Mouse (Mus musculus) liver, embryonic 13.5 days (tissue): ENCODE measurements around the gene Spata33. TPM values are rescaled to one million over a fixed set of nuclear protein-coding genes. Genes with fewer than 3 reads are reported as not detected.
"Not testable (repeated sequence)": the region's sequence is repeated elsewhere in the genome, so short reads cannot be mapped to it uniquely, and the experiment has no call there.

ENCODE experiments used
- ATAC-seq: fragments of 200-750 bp; cut with Nextera tagmentation; 2 replicates; pipeline ENCODE4 v1.8.0; 2017; ENCODE audit warnings: low read depth, mild to moderate bottlenecking, moderate number of reproducible peaks, moderate library complexity
- DNase-seq: peaks from one replicate; pipeline ENCODE4 v3.0.0; 2022
- H3K27ac ChIP-seq: fragments of 300-500 bp; sonication (generic); 2 replicates; pipeline ENCODE4 v1.5.1; 2015; ENCODE audit warnings: moderate library complexity, mild to moderate bottlenecking, inconsistent platforms
- H3K27me3 ChIP-seq: fragments of 300-500 bp; sonication (generic); 2 replicates; pipeline ENCODE4 v1.6.1; 2015; ENCODE audit warnings: mild to moderate bottlenecking, inconsistent platforms
- H3K36me3 ChIP-seq: fragments of 300-500 bp; sonication (generic); 2 replicates; pipeline ENCODE4 v1.6.1; 2015; ENCODE audit warnings: mild to moderate bottlenecking, inconsistent platforms
- H3K4me1 ChIP-seq: fragments of 300-500 bp; sonication (generic); replicated peaks from 2 replicates; pipeline ENCODE4 v1.6.1; 2015; ENCODE audit warnings: inconsistent platforms
- H3K4me2 ChIP-seq: fragments of 300-500 bp; sonication (generic); 2 replicates; pipeline ENCODE4 v1.6.1; 2015; ENCODE audit warnings: inconsistent platforms, mild to moderate bottlenecking, moderate library complexity
- H3K4me3 ChIP-seq: fragments of 300-500 bp; sonication (generic); replicated peaks from 2 replicates; pipeline ENCODE4 v1.5.1; 2015; ENCODE audit warnings: mild to moderate bottlenecking, inconsistent platforms
- H3K9ac ChIP-seq: fragments of 300-500 bp; sonication (generic); 2 replicates; pipeline ENCODE4 v1.6.1; 2015; ENCODE audit warnings: mild to moderate bottlenecking, inconsistent platforms
- H3K9me3 ChIP-seq: fragments of 300-500 bp; sonication (generic); replicated peaks from 2 replicates; pipeline ENCODE4 v1.6.1; 2016; ENCODE audit warnings: inconsistent platforms
- WGBS: fragments of 180-500 bp; shearing (Covaris S2); methylation state at CpG from one replicate; pipeline ENCODE4 v1.1.7; 2015; ENCODE audit not compliant: insufficient replicate concordance; 5-methylcytosine and 5-hydroxymethylcytosine counted together
- polyA plus RNA-seq: library from polyadenylated mRNA; unstranded; fragments of >200 nt; fragmentation: Nextera tagmentation; extraction: Ambion mirVana; gene quantifications from 2 replicates; pipeline ENCODE4 v1.2.1, GENCODE M21; 2015

Spata33 gene
- polyA plus RNA-seq, 1 experiment from 2014 or later = 0.37 TPM

DNA sequence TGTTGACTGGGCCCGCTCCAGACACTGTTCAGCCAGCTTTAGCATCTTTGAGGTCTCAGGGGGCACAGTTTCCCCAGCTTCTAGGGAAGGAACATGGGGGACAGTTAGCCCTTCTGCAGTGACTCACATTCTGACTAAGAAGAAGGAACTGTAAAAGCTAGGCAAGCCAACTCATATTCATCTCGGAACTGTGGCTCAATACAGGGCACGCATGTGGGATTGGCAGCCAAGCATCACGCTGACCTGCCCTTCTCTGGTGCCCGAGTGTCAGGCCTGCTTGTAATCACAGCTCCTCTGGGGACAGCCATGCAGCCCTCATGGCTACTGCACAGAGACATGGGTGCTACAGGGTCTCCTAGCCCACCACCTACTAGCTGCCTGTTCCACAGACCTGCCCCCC is 38.3 kb downstream of the Spata33 start:
- DNase-seq (no peak), ATAC-seq (no peak)
- Histone ChIP-seq H3K9ac (no peak overlapping the region), H3K4me3 (no peak overlapping the region), H3K27ac (no peak overlapping the region), H3K27me3 (no peaks in the 10 kb centered on the region), H3K4me1 (peaks cover 24% of the 10 kb centered on the region), H3K4me2 (no peak overlapping the region), H3K9me3 (no peaks in the 10 kb centered on the region), H3K36me3 (peaks cover 52% of the 10 kb centered on the region)
- WGBS = 81% methylated on average over 5 of the region's 5 CpGs

DNA sequence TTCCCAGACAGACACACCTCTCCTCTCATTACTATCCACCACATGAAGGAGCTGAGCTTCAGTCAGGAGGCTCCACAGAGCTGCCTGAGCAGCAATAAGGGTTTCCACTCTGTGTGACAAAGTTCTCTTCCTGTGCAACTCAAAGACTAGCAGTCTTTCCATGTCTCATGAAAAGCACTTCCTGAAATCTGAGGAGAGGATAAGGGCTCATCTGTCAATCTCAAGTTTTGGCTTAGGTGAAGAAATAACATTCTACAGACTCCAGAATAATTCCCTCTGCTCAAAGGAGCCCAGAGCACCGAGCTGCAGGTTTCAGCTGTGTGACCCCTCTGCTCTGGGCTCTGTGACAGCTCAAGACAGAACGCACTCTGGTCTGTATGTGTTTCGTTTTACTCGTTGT is 40.3 kb downstream of the Spata33 start:
- DNase-seq (no peak), ATAC-seq (no peak)
- Histone ChIP-seq H3K4me2 (peak overlapping the region; percentile 96), H3K36me3 (peaks cover 54% of the 10 kb centered on the region), H3K27ac (peak overlapping the region; percentile 36; the same call in 1 of the 2 replicates), H3K27me3 (no peaks in the 10 kb centered on the region), H3K4me3 (peak overlapping the region; percentile 97), H3K9me3 (no peaks in the 10 kb centered on the region), H3K4me1 (peaks cover 28% of the 10 kb centered on the region), H3K9ac (peak overlapping the region; percentile 97)
- WGBS = 50% methylated on average over 4 of the region's 4 CpGs

DNA sequence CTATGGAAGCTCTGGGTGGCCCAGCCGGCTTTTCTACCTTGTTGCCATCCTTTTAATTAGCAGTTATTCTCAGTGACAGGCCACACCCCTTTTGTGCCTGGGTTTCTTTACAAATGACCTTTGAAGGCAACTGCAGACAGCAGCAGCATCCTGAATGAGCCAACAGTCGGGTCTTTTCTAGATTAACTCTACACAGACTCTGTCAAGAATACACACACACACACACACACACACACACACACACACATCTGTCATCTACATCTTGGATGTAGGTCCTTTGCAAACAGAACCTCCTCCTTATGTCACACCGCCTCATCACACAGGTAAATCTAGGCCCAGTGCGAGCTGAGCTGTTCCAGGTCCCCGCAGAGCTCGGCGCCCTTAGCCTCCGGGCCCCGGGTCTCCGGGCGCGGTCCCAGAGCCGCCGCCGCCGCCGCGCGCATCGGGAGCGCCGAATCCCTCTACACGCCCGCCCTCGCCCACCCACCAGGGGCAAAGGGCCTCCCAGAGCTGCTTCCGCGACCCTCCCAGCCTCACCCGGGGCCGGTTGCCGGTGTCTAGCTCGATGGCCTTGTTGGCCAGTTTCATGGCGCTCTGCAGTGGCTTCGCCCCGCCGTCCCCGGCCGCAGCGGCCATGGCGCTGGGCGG is 40.9 kb downstream of the Spata33 start:
- Histone ChIP-seq H3K27ac (peak overlapping the region; percentile 84), H3K4me3 (peak overlapping the region; percentile 97), H3K27me3 (no peaks in the 10 kb centered on the region), H3K4me2 (peak overlapping the region; percentile 96), H3K36me3 (peaks cover 54% of the 10 kb centered on the region), H3K4me1 (peaks cover 28% of the 10 kb centered on the region), H3K9me3 (no peaks in the 10 kb centered on the region), H3K9ac (peak overlapping the region; percentile 97)
- WGBS = 1% methylated on average over 31 of the region's 40 CpGs
- ATAC-seq (peak; percentile 43), DNase-seq (no peak)

DNA sequence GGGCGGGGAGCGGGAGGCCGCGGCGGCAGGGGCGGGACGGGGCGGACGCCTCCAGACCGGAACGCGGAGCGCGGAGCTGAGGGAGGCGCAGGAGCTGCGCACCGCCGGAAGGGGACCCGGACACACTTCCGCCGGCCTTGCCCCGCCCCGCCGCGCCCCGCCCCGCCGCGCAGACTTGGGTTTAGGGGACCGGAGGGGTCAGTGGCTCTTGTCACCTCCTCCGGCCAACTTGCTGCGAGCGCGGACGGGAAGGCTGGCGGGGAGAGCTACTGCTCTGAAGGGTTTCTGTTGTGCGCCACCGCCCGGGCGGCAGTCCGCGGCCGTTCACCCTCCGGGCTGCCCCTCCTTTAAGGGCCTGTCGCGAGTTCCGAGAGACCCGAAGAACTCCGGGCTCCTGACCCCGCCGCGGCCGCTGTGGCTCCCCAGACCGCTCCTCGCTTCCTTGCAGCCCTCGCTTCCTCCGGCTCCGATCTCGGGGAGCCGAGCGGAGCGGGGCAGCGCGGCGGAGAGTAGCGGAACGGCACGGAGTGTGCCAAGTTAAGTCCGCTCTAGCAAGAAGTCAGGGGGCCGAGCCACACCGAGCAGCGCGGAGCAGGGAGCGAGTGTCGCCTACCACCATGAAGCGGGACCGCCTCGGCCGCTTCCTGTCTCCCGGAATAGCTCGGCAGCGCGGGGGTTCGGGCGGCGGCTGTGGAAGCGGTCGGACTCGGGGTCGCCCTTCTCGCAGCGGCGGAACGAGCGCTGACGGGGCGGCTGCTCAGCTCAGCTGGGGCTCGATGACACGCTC is 41.7 kb downstream of the Spata33 start, which contains the start of the genes Zfp276 and Vps9d1:
Gene Zfp276, plus strand, starts transcription at position 97 of the 787 bp plus-strand sequence.
Gene Vps9d1, minus strand, starts transcription at position 250 of the 787 bp plus-strand sequence.
- H3K27me3 ChIP-seq = no peaks in the 10 kb centered on the region
- WGBS = under 1% methylated on average over 89 of the region's 99 CpGs
- peak; percentile 96 for ATAC-seq
- peak within 1 kb of the TSS; percentile 97 for H3K4me3 ChIP-seq
- DNase-seq = peak; percentile 76
- peak within 1 kb of the TSS; percentile 84 for H3K27ac ChIP-seq
- H3K9ac ChIP-seq = peak within 1 kb of the TSS; percentile 97
- H3K4me2 ChIP-seq = peak within 1 kb of the TSS; percentile 96
- H3K4me1 ChIP-seq = peaks cover 28% of the 10 kb centered on the region
- H3K9me3 ChIP-seq = no peaks in the 10 kb centered on the region
- peaks cover 54% of the 10 kb centered on the region for H3K36me3 ChIP-seq

DNA sequence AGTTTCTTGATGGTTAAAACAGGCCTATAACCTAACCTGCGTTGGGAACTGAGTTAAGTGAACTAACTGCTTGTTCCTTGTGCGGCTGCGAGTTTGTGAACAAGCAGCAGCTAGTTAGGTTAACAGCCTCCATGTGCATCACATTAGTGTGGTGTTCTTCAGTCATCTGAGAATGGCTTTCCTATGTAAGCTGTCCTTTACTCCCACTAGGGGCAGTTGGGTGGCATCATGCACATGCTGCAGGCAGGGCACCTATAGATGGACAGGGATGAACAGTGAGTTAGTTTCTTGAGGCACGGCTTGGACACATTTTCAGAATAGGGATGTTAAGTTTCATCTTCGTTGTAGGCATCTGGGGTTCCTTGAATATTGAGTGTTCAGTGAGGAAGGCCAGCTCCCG is 42.5 kb downstream of the Spata33 start:
- Histone ChIP-seq H3K4me3 (peak overlapping the region; percentile 97), H3K9ac (peak overlapping the region; percentile 97), H3K27me3 (no peaks in the 10 kb centered on the region), H3K4me2 (peak overlapping the region; percentile 96), H3K9me3 (no peaks in the 10 kb centered on the region), H3K27ac (peak overlapping the region; percentile 84; the same call in 1 of the 2 replicates), H3K36me3 (peaks cover 57% of the 10 kb centered on the region), H3K4me1 (peaks cover 28% of the 10 kb centered on the region)
- ATAC-seq (no peak), DNase-seq (no peak)
- 64% methylated on average over 6 of the region's 6 CpGs for WGBS

DNA sequence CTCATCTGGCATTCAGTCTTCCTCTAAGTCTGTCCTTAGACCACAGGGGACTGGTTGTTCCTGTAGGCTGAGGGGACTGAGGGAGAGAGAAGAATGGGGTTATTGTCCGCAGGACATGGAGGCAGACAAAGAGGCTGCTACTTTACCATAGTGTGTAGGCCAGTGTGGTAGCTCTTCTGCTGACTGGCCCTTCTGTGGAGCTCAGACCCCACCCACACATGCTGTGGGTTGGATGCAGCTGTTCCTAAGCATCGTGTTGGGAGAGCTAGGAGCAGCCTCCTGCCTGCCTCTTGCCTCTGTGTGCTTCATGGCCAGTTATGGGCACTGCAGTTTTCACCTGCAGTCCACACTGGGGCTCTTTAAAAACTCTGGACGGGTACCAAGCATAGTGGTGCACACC is 44.5 kb downstream of the Spata33 start:
- Histone ChIP-seq H3K4me2 (no peak overlapping the region), H3K36me3 (peaks cover 55% of the 10 kb centered on the region)
- no peak for ATAC-seq

DNA sequence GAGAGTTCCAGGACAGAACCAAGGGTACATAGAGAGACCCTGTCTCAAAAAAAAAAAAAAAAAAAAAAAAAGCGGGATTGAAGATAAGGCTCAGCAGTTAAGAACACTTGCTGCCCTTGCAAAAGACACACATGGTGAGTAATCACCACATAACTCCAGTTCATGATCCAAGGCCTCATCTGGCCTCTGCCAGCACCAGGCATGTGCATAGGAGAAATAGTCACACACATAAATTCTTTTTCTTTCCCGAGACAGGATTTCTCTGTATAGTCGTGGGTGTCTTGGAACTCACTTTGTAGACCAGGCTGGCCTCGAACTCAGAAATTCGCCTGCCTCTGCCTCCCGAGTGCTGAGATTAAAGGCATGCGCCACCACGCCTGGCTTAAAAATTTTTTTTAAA is 45.0 kb downstream of the Spata33 start:
- H3K4me2 ChIP-seq, H3K27me3 ChIP-seq, H3K9me3 ChIP-seq, H3K27ac ChIP-seq, H3K4me3 ChIP-seq, DNase-seq, ATAC-seq, H3K9ac ChIP-seq: not testable (repeated sequence)
- Histone ChIP-seq H3K4me1 (peaks cover 27% of the 10 kb centered on the region), H3K36me3 (peaks cover 55% of the 10 kb centered on the region)
- 74% methylated on average over 8 of the region's 8 CpGs for WGBS

More for the DNA sequence above, 44.5 kb downstream of the Spata33 start:
- Histone ChIP-seq H3K9me3 (no peaks in the 10 kb centered on the region), H3K4me3 (no peak overlapping the region), H3K4me1 (peaks cover 28% of the 10 kb centered on the region), H3K27ac (no peak overlapping the region), H3K27me3 (no peaks in the 10 kb centered on the region), H3K9ac (no peak overlapping the region)
- 80% methylated on average over 3 of the region's 3 CpGs for WGBS
- no peak for DNase-seq

DNA sequence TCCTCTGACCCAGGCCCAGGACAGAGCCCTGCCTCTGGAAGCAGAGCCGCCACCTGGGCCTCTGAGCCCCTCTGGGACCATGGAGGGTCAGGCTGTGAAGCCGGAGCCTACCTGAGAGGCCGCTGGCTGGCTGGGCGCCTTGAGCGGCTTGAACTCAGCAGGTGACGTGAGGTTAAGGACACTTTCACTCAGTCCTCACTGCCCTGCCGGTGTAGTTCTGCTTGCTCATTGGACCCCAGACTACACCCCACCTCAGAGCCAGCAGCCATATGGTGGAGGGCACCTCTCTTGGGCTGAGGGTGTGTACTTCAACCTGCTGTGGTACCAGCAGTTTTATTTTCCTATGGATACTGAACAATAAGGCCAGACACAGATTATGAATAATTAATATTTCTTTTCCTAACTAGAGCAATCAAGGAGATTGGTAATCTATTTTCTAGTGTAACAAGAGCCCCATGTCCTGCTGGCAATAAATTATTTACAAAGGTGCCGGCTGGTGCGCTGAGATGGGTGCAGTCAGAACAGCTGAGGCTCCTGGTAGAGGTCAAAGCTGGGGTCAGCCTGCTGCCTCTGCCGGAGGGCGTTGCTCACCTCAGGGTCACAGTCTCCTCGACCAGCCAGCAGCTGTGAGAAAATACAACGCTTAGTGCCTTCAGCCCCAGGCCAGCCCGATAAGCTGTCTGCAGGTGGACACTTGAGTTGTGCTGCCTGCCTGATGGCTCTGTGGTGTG is 55.5 kb downstream of the Spata33 start:
- H3K4me2 ChIP-seq = no peak overlapping the region
- H3K27me3 ChIP-seq = no peaks in the 10 kb centered on the region
- H3K36me3 ChIP-seq = peaks cover 91% of the 10 kb centered on the region
- DNase-seq = no peak
- H3K27ac ChIP-seq = no peak overlapping the region
- no peak overlapping the region for H3K9ac ChIP-seq
- H3K4me3 ChIP-seq = no peak overlapping the region
- peaks cover 3% of the 10 kb centered on the region; the same call in 1 of the 2 replicates for H3K4me1 ChIP-seq
- no peaks in the 10 kb centered on the region for H3K9me3 ChIP-seq
- 84% methylated on average over 14 of the region's 14 CpGs for WGBS
- peak; percentile 24 for ATAC-seq

DNA sequence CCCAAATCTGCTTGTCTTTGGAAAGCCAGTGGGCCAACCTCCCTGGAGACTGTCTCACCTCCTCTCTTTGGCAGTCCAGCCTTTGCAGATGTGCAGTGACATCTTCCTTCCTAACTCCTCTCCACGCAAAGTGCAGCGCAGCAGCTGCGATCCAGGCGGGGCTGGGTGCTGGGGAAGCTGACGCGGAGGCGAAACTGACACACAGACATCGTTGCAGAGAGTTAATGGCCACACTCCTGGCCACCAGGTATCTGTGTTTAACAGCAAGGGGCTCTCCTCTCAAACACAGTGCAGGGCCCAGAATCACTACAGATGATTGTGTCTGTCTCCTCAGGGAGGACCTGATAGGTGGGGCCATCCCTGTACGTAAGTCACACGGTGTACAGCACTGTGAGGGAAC is 58.5 kb downstream of the Spata33 start:
- H3K9me3 ChIP-seq = no peaks in the 10 kb centered on the region
- no peak for DNase-seq
- H3K27me3 ChIP-seq = no peaks in the 10 kb centered on the region
- H3K27ac ChIP-seq = no peak overlapping the region
- no peak overlapping the region for H3K4me3 ChIP-seq
- H3K36me3 ChIP-seq = peaks cover 90% of the 10 kb centered on the region
- 81% methylated on average over 10 of the region's 10 CpGs for WGBS
- ATAC-seq = no peak
- no peak overlapping the region for H3K4me2 ChIP-seq
- no peak overlapping the region for H3K9ac ChIP-seq
- peaks cover 3% of the 10 kb centered on the region; the same call in 1 of the 2 replicates for H3K4me1 ChIP-seq
